Mouse (Mus musculus): ENCODE measurements around the gene Foxa3. TPM values are rescaled to one million over a fixed set of nuclear protein-coding genes. Genes with fewer than 3 reads are reported as not detected.

Gene Foxa3
- total RNA-seq, 2 experiments from 2014 or later: not detected

DNA sequence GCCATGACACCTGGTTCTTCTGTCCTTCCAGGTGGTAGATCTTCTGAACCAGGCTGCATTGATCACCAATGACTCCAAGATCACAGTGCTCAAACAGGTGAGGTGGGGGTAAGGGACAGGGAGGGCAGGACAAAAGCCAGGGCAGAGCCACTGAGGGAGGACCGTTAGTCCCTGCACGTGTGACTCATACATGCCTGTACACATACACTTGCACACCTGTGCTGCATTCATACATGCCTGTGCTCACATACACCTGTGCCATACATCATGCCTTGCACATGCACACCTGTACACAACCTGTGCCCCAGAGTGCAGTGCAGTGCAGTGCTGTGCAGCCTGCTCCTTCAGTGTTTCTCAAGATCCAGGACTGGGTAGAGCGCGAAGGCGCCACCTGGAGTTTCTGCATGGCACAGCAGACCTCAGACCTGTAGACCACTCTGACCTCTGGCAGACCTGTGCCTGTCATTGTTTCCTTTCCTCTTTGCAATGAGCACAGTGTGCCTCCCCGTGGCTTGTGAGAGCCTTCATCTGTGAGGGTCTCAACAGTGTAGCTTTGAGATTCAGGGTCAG, 5.8 kb upstream of the Foxa3 start:
- DNase-seq: peak; percentile 58 to 76
- intact Hi-C loops (cut with DNase I): loop anchor here (2.0 kb wide), 1 partner anchor 22 kb away; no protein-coding TSS in a partner anchor

- intact Hi-C loops (cut with DNase I): loop anchor here (2.0 kb wide), 1 partner anchor 21 kb away; no protein-coding TSS in a partner anchor
Observed at GRCm38 (mm10) chr7:19028067-19028466, 4.7 kb upstream of the Foxa3 start.

GRCm38 (mm10) chr7:19024581-19025255, 1.4 kb upstream of the Foxa3 start:
- DNase-seq: peak; percentile 46 to 52
- intact Hi-C loops (cut with DNase I): loop anchor here (2.0 kb wide), 1 partner anchor 128 kb away; no protein-coding TSS in a partner anchor

More at GRCm38 (mm10) chr7:19028067-19028466, 4.7 kb upstream of the Foxa3 start:
- DNase-seq: no peak

DNA sequence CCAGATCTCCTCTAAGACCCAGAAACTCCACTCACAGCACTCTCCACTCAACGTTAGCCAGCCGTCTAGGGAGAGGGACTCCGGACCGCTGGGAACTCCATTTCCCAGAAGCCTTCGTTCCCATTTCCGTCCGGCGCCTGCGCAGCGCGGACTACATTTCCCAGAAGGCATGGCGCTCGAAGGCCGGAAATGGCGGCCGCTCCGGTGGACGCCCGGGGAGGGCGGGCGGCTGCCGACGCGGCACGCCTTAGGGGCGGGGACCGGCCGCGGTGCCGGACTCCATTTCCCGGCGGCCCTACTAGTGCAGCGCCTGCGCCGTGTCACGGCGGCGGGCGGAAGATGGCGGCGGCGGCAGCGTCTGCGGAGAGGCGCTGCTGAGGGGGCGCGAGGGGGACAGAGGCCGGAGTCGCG, 763 bp upstream of the Foxa3 start, which contains the start of gene Sympk:
Gene Sympk, plus strand, starts transcription at position 282 of the 411 bp plus-strand sequence.
- intact Hi-C loops (cut with DNase I): loop anchor here (2.0 kb wide), 1 partner anchor 127 kb away; no protein-coding TSS in a partner anchor
- peak; percentile 96 to 97 for DNase-seq

GRCm38 (mm10) chr7:19022189-19022958, 964 bp downstream of the Foxa3 start:
- intact Hi-C loops (cut with DNase I): no loop called here
- DNase-seq: no peak

DNA sequence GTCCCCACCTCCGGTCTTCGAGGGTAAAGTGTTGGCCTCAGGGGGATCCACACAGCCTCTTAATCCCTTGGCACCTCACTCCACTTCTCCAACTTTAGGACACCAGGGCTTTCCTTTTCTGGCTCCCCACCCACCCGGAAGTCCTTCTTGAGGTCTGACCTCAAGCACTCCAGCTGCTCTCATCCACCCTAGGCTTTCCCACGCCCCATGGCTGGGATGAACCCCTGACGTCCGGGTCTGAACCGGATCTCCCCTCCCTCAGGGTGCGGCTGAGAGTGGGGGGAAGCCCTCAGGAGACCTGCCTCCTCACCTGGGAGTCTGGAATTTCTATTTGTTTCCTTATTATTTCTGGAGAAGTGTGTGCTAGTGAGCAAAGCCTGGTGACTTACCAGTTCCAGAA, 2.3 kb downstream of the Foxa3 start:
- no peak for DNase-seq
- intact Hi-C loops (cut with DNase I): no loop called here

GRCm38 (mm10) chr7:19017909-19018308, 5.4 kb downstream of the Foxa3 start:
- no peak for DNase-seq
- intact Hi-C loops (cut with DNase I): no loop called here

DNA sequence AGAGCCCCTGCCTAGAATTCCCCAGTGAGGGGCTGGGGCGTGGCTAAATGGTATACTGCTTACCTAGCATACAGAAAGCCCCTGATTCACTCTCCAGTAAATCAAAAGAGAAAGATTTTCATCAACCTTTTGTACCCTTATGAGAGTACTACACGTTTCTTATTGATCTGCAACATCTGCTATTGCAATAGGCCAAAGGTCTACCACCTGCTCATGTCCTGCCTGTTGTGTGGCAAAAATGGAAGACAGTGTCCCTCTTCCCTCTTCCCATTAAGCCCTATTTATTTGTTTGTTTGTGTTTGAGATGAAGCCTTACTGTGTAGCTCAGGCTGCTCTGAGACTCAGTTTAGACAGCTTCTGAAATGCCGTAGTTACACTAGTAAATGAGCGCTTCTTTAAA, 7.3 kb downstream of the Foxa3 start:
- intact Hi-C loops (cut with DNase I): no loop called here
- DNase-seq: no peak

- intact Hi-C loops (cut with DNase I): no loop called here
- no peak for DNase-seq
Observed at GRCm38 (mm10) chr7:19014452-19014851, 8.9 kb downstream of the Foxa3 start.

- intact Hi-C loops (cut with DNase I): no loop called here
- DNase-seq: no peak
Observed at GRCm38 (mm10) chr7:19012882-19013281, 10.5 kb downstream of the Foxa3 start.

DNA sequence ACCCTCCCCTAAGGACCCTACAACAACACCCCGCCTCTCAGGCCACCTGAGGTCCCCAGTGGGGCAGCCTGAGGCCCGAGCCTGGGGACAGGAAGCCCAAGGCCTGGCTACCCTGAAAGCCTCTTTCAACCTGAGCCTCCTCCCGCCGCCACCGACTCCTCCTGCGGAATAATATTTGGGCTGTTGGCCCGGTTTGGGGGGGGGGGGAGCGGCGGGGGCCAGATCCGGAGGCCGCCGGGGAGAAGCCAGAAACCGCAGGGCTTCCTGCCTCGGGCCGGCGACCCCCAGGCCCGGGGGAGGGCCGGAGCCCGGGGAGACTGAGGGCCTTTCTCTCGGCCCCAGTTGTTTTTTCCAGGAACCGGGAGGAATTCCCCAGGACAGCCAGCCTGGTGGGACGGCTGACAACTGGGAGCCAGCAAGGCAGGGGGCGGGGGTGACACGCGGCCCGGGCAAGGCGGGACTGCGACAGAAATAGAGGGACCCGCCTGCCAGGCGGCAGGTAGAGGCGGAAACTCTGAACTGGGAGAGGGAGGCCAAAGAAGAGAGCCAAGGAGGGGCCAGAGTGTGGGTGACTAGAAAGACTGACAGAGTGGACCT, 11.2 kb downstream of the Foxa3 start:
- intact Hi-C loops (cut with DNase I): no loop called here
- peak; percentile 76 to 78 for DNase-seq

DNA sequence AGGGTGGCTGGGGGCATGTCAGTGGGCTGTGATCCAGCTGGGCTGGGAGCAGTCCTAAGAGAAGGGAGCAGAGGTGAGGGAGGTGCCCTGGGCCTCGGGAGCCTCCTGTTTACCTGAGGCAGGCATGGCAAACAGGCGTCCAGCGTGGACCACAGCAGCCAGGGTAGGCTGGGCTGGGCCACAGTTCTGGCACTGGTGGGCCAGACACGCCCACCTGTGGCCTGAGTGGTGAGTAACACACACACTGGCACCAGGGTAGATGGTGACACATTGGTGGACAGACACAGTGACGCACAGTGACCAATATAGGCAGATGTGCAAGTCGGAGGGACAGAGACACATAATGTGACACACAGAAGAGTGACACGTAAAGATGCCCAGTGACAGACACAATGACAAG, 12.8 kb downstream of the Foxa3 start:
- intact Hi-C loops (cut with DNase I): no loop called here
- no peak for DNase-seq

DNA sequence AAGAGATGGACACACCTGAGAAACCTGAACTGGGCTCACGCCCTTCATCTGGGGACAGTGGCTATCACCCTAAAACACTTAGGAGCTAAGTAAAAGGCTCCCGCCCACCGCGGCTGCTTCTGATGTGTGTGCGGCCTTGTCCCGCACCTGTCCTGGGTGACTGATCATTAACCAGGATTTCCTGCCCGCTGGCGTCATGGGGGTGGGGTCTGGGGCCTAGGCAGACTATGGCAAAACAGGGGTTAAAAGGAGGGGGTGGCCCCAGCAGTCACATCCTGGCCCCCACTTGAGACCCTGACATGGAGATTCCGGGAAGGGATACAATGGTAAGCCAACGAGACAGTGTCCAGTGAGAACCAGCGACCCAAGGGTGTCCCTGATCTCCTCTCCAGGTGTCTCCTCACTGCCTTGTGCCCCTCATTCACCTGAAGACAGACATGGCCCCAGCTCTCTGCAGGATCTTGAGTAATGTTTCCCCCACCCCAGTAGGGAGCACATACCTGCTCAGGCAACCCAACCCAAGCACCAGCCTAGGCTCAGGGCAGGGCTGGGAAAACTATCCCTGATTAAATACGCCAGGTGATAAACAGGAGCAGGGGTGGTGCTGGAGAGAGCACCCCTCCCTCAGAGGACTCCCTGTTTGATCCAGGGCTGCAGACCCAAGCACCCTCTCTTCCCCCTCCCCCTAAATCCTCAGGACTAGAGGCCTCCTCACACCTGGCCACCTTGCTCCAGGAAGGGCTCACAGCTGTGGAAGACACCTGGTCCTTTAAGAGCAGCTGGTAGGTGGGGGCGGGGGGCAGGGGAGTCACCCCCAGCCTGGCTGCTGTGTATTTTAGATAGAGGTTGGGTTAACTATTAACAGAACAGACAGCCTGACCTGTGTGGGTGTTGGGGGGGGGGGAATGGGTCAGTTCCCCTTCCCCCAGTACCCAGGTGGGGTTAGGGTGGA, 16.0 kb downstream of the Foxa3 start:
- DNase-seq: no peak
- intact Hi-C loops (cut with DNase I): loop anchor here (2.0 to 5.0 kb wide), 2 partner anchors 21 to 110 kb away; no protein-coding TSS in a partner anchor

- intact Hi-C loops (cut with DNase I): loop anchor here (1.0 to 5.0 kb wide), 3 partner anchors 17 to 109 kb away; partner anchors contain the start of gene Foxa3
Observed at GRCm38 (mm10) chr7:19006476-19006875, 16.9 kb downstream of the Foxa3 start.

DNA sequence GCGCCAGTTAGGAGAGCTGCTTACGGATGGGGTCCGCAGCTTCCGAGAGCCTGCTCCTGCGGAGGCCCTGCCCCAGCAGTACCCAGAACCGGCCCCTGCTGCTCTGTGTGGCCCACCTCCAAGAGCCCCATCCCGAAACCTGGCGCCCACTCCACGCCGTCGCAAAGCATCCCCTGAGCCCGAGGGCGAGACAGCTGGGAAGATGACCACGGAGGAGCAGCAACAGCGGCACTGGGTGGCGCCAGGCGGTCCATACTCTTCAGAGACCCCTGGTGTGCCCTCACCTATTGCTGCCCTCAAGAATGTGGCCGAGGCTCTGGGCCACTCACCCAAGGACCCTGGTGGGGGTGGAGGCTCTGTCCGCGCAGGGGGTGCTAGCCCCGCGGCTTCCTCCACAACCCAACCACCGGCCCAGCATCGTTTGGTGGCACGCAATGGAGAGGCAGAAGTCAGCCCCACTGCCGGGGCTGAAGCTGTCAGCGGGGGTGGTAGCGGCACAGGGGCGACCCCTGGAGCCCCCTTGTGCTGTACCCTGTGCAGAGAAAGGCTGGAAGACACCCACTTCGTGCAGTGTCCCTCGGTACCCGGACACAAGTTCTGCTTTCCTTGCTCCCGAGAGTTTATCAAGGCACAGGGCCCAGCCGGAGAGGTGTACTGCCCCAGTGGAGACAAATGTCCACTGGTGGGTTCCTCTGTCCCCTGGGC, 17.8 kb downstream of the Foxa3 start:
- intact Hi-C loops (cut with DNase I): loop anchor here (1.0 to 5.0 kb wide), 3 partner anchors 18 to 108 kb away; partner anchors contain the start of gene Foxa3
- DNase-seq: no peak

More at GRCm38 (mm10) chr7:19006476-19006875, 16.9 kb downstream of the Foxa3 start:
- DNase-seq: peak; percentile 89 to 93

GRCm38 (mm10) chr7:19004631-19005079, 18.7 kb downstream of the Foxa3 start:
- DNase-seq: peak in 1 of 2 experiments; percentile 34
- intact Hi-C loops (cut with DNase I): loop anchor here (5.0 kb wide), 2 partner anchors 47 to 107 kb away; no protein-coding TSS in a partner anchor

DNA sequence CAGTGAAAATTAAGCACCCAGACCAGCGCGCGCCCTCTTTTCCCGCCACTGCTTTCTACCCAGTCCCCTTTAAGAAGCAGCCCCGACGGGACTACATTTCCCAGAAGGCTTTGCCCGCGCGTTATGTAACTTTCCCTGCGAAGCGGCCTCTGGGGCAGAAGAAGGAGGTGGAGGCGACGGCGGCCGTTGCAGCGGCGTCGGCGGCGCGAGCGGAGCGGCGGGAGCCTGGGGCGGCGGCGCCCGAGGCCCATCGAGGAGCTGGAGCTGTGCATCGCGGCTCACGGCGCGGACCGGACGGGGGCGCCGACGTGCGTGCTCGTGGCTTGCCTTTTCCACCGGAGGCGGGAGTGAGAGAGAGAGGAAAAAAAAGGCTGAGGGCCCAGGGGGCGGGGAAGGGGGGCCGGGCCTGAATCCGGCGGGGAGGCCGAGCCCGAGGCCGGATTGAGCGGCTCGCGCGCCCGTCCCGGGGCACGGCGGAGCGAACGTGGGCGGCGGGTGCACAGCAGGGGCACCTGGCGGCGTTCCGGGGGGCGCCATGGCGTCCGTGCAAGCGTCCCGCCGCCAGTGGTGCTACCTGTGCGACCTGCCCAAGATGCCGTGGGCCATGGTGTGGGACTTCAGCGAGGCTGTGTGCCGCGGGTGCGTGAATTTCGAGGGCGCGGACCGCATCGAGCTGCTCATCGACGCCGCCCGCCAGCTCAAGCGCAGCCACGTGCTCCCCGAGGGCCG, 19.3 kb downstream of the Foxa3 start, which contains the start of gene Irf2bp1:
Gene Irf2bp1, plus strand, starts transcription at position 143 of the 729 bp plus-strand sequence.
- intact Hi-C loops (cut with DNase I): loop anchor here (5.0 kb wide), 1 partner anchor 47 kb away; no protein-coding TSS in a partner anchor
- DNase-seq: peak; percentile 97

All from heart, postnatal 10 days (tissue).